Mouse (Mus musculus): Measurements from ENCODE around the gene Actr3b. TPM values are rescaled to one million over a fixed set of nuclear protein-coding genes. Genes with fewer than 3 reads are reported as not detected.

The Actr3b gene
- polyA plus RNA-seq, 1 experiment from 2014 or later: 7.9 TPM

DNA sequence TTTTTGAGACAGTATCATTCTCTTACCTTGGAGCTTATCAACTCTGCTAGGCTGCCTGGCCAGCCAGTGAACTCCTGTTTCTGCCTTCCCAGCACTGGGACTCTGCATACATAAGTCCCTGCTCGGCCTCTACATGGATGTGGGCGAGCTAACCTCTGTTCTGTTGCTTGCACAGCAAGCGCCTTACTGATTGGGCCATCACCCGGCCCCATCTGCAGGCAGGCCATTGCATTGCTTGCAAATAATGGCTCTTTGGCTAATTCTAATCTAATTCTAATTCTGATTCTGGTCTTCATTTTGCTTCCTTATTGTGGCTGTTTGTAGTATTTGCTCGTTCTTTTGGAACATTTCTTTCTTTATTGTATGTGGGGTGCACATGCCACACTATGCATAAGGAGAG, 44.8 kb downstream of the Actr3b start:
- 79% methylated on average over 5 of the region's 5 CpGs for WGBS
- DNase-seq (ENCODE audit: low spot score): no peak
- H3K4me1 ChIP-seq (replicated peaks): no peaks in the 10 kb centered on the region
- no peak overlapping the region for H3K27ac ChIP-seq
- no peak overlapping the region for H3K4me3 ChIP-seq
- H3K9me3 ChIP-seq: no peaks in the 10 kb centered on the region
- no peaks in the 10 kb centered on the region for H3K27me3 ChIP-seq (ENCODE audit: insufficient read depth, poor library complexity, severe bottlenecking)
- H3K36me3 ChIP-seq: no peaks in the 10 kb centered on the region

DNA sequence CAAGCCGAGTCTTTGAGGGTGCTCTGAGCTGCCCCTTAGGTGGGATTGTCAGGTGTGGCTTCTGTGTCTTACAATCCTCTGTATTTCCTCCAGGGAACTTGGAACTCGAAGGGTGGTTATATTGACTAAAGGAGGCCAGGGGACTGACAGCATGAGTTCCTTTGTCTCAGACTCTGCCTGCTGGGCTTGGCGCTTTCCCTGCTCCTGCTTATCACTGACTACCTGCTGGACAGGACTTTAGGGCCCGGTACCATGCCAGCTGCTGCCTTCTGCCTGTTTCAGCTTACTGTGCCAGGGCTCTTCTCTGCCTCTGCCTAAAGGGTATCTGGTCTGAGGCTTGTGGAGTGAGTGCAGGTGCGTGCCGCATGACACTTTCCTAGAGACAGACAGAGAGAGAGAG, 53.1 kb downstream of the Actr3b start:
- no peak for DNase-seq (ENCODE audit: low spot score)
- H3K4me1 ChIP-seq (replicated peaks): no peaks in the 10 kb centered on the region
- H3K27ac ChIP-seq: no peak overlapping the region
- no peaks in the 10 kb centered on the region for H3K9me3 ChIP-seq
- 49% methylated on average over 6 of the region's 6 CpGs for WGBS
- H3K36me3 ChIP-seq: no peaks in the 10 kb centered on the region
- H3K27me3 ChIP-seq (ENCODE audit: insufficient read depth, poor library complexity, severe bottlenecking): no peaks in the 10 kb centered on the region
- H3K4me3 ChIP-seq: no peak overlapping the region

DNA sequence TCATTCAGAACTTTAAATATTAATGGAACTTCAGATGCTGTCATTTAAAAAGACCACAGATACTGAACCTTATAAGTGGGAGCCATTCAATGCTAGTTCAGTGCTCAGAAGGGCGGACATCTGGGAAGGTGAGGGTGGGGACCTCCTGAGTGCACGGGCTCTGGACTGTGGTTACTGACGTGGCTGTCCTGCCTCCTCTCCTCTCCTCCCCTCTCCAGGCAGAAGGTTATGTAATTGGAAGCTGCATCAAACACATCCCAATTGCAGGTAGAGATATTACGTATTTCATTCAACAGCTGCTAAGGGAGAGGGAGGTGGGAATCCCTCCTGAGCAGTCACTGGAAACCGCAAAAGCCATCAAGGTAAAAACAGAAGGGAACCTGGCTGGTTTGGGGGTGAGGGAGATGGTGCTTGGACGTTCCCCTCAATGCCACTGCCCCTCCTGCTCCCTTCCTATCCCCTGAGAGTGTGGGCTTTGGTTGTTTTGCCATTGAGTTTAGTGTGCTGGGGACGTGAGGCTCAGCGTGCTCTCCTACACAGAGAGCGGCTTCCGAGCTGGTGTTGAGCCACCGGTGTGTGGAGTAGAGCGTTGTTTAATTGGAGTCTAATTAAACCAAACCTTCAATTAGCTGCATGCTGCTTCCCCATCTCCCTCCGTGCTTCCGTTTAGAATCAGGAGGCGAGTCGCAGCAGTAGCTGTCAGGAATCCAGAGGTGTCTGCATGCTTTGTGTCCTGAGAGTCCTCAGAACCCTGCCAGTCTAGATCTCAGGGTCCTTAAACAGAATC, 69.7 kb downstream of the Actr3b start:
- no peaks in the 10 kb centered on the region for H3K4me1 ChIP-seq (replicated peaks)
- DNase-seq (ENCODE audit: low spot score): no peak
- no peaks in the 10 kb centered on the region for H3K9me3 ChIP-seq
- no peaks in the 10 kb centered on the region for H3K27me3 ChIP-seq (ENCODE audit: insufficient read depth, poor library complexity, severe bottlenecking)
- H3K27ac ChIP-seq: no peak overlapping the region
- H3K4me3 ChIP-seq: no peak overlapping the region
- WGBS: 81% methylated on average over 16 of the region's 16 CpGs
- H3K36me3 ChIP-seq: no peaks in the 10 kb centered on the region

DNA sequence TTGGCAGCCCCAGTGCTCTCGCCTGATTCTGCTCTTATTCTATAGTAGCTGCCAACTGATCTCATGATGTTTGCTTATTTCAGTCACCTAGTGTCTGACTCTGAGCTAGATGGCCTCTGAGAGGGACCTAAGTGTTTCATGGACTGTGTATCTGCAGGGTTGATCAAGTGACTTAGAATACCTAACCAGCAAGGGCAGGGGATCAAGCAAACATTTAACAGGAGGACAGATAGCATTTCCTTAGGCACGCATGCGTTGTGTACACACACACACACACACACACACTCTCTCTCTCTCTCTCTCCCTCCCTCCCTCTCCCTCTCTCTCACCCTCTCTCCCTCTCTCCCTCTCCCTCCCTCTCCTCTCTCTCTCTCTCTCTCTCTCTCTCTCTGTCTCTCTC, 71.0 kb downstream of the Actr3b start:
- Histone ChIP-seq H3K27ac (no peak overlapping the region), H3K4me1 (replicated peaks) (no peaks in the 10 kb centered on the region), H3K27me3 (ENCODE audit: insufficient read depth, poor library complexity, severe bottlenecking) (no peaks in the 10 kb centered on the region), H3K9me3 (no peaks in the 10 kb centered on the region), H3K4me3 (no peak overlapping the region), H3K36me3 (no peaks in the 10 kb centered on the region)
- no peak for DNase-seq (ENCODE audit: low spot score)
- WGBS: 72% methylated on average over 3 of the region's 3 CpGs

DNA sequence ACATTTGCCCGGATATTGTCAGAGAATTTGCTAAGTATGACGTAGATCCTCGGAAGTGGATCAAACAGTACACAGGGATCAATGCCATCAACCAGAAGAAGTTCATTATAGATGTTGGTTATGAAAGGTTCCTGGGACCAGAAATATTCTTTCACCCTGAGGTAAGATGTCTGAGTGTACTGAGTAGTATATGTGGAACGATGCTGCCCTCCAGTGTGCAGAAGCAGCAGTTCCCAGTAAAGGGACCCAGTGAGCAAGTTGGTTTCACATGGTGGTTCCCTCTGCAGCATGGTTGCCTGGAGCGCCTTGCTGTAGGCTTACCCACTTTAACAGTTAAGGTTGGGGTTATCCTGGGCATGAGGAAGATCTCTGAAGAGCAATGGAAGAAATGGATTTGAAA, 71.8 kb downstream of the Actr3b start:
- no peaks in the 10 kb centered on the region for H3K9me3 ChIP-seq
- no peaks in the 10 kb centered on the region for H3K27me3 ChIP-seq (ENCODE audit: insufficient read depth, poor library complexity, severe bottlenecking)
- H3K36me3 ChIP-seq: no peaks in the 10 kb centered on the region
- no peaks in the 10 kb centered on the region for H3K4me1 ChIP-seq (replicated peaks)
- DNase-seq (ENCODE audit: low spot score): peak; percentile 47
- 82% methylated on average over 5 of the region's 5 CpGs for WGBS
- no peak overlapping the region for H3K27ac ChIP-seq
- H3K4me3 ChIP-seq: no peak overlapping the region

DNA sequence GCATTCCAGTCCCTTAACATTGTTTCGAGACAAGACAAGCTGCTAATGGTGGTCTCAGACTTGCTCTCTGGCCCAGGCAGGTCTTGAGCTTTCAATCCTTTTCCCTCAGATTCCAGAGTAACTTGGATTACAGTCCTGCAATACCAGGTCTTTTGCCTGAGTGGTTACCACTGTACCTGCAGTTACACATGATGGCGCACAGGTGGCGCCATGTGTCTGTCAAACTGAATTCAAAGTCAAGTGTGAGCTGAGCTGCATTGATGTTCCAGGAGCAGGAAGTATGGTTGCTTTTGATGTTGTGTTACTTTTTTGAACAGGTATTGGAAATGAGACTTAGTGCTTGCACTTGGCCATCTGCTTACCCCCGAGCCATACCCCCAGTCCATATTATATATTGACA, 79.6 kb downstream of the Actr3b start:
- no peaks in the 10 kb centered on the region for H3K27me3 ChIP-seq (ENCODE audit: insufficient read depth, poor library complexity, severe bottlenecking)
- H3K4me1 ChIP-seq (replicated peaks): no peaks in the 10 kb centered on the region
- peak; percentile 42 for DNase-seq (ENCODE audit: low spot score)
- WGBS: 34% methylated on average over 4 of the region's 4 CpGs
- no peak overlapping the region for H3K4me3 ChIP-seq
- no peak overlapping the region for H3K27ac ChIP-seq
- H3K9me3 ChIP-seq: no peaks in the 10 kb centered on the region
- no peaks in the 10 kb centered on the region for H3K36me3 ChIP-seq

DNA sequence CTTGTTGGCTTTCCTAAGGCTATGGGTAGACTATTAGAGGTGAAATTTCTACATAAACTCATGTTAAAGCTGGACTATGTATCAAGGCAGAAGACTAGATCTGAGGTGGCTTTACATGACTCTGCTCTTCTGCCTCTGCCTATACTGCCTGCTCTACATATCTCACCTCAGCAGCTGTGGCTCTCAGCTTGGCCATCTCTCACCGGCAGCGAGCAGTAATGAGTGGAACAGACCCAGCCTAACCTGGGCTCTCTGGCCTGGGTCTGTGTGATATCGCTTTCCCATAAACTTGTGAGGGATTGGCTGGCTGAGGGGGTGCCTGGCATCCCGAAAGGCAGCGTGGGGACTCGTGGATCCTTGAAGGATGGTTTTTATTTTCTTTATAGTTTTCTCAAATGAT, 86.8 kb downstream of the Actr3b start:
- no peak overlapping the region for H3K4me3 ChIP-seq
- no peaks in the 10 kb centered on the region for H3K9me3 ChIP-seq
- no peak overlapping the region for H3K27ac ChIP-seq
- no peaks in the 10 kb centered on the region for H3K36me3 ChIP-seq
- H3K27me3 ChIP-seq (ENCODE audit: insufficient read depth, poor library complexity, severe bottlenecking): no peaks in the 10 kb centered on the region
- H3K4me1 ChIP-seq (replicated peaks): no peaks in the 10 kb centered on the region
- 95% methylated on average over 6 of the region's 6 CpGs for WGBS
- DNase-seq (ENCODE audit: low spot score): no peak

DNA sequence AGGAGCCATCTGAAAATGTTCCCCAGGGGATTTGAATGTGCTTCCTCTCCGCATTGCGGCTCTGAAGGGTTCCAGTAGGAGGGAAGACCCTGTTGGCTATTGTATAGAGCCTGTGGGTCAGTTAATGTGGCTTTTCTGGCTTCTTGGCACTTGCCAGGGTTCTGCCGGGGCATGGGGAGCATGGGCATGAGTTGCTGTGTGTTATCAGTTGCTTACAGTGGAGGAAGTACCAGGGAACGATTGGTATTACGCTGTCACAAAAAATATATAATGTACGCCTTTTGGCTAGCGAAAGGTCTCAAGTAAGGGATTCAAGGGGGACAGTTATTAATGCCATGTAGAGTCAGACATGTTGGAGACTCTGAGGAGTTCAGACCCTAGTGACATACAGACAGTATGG, 87.4 kb downstream of the Actr3b start:
- Histone ChIP-seq H3K36me3 (no peaks in the 10 kb centered on the region), H3K27me3 (ENCODE audit: insufficient read depth, poor library complexity, severe bottlenecking) (no peaks in the 10 kb centered on the region), H3K9me3 (no peaks in the 10 kb centered on the region), H3K27ac (no peak overlapping the region), H3K4me1 (replicated peaks) (no peaks in the 10 kb centered on the region), H3K4me3 (no peak overlapping the region)
- WGBS: 88% methylated on average over 7 of the region's 7 CpGs
- no peak for DNase-seq (ENCODE audit: low spot score)

DNA sequence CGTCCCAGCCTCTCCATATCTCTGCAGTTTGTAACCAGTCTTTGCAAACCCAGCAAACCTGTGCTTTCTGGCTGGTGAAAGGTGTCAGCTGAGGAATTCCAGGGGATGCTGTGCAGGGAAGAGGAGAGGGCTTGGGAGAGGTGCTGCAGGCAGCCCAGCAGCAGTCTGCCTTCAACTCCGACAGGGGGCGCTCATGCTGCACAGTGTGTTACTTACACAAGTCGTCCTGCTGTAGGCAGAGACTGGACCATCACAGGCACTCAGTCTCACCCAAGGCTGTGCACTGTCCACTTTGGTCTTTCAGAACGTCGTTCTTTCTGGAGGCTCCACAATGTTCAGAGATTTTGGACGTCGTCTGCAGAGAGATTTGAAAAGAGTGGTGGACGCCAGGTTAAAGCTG, 88.3 kb downstream of the Actr3b start:
- no peaks in the 10 kb centered on the region for H3K27me3 ChIP-seq (ENCODE audit: insufficient read depth, poor library complexity, severe bottlenecking)
- H3K9me3 ChIP-seq: no peaks in the 10 kb centered on the region
- no peaks in the 10 kb centered on the region for H3K4me1 ChIP-seq (replicated peaks)
- 53% methylated on average over 9 of the region's 9 CpGs for WGBS
- no peak overlapping the region for H3K4me3 ChIP-seq
- H3K36me3 ChIP-seq: no peaks in the 10 kb centered on the region
- DNase-seq (ENCODE audit: low spot score): peak; percentile 58
- no peak overlapping the region for H3K27ac ChIP-seq

DNA sequence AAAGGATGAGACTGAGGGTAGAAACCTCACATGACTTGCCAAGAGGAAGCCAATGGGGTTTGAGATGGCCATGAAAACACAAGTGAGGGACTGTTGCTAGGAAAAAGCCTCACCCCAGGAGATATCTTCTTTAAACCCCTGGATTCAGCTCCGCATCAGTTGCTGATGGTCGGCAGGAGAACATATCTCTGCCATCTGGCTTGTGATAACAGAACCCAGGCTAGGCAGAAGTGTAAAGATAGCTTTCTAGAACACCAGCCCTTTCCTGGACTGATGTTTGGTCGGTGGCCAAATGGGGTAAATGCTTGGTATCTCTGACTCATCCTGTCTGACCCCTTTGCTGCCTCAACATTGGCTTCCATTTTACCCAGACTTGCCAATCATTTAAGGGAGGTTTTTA, 106.4 kb downstream of the Actr3b start:
- H3K4me1 ChIP-seq (replicated peaks): no peaks in the 10 kb centered on the region
- no peaks in the 10 kb centered on the region for H3K36me3 ChIP-seq
- H3K4me3 ChIP-seq: no peak overlapping the region
- H3K9me3 ChIP-seq: no peaks in the 10 kb centered on the region
- no peaks in the 10 kb centered on the region for H3K27me3 ChIP-seq (ENCODE audit: insufficient read depth, poor library complexity, severe bottlenecking)
- WGBS: 86% methylated on average over 3 of the region's 3 CpGs
- no peak for DNase-seq (ENCODE audit: low spot score)
- no peak overlapping the region for H3K27ac ChIP-seq

DNA sequence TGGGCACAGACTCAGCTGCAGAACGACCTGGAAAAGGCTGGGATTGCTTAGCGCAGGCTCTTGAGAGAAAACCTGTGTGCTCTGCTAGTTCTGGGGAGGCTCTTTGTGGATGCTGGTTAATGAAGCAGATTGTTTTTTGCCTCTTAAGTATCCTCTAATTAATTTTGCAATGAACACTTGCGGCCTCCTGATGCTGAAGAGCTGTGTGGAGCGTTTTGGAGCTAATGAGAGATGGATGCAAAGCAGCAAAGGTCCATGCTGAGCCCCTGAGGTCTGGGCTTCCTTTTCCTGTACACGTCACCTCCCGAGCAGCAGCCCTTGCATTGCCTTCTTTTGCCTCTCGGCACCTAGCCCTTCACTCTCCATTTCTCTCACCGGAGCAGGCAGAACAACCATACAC, 110.1 kb downstream of the Actr3b start:
- no peak overlapping the region for H3K27ac ChIP-seq
- DNase-seq (ENCODE audit: low spot score): no peak
- H3K9me3 ChIP-seq: no peaks in the 10 kb centered on the region
- H3K4me3 ChIP-seq: no peak overlapping the region
- no peaks in the 10 kb centered on the region for H3K27me3 ChIP-seq (ENCODE audit: insufficient read depth, poor library complexity, severe bottlenecking)
- 80% methylated on average over 8 of the region's 8 CpGs for WGBS
- H3K4me1 ChIP-seq (replicated peaks): no peaks in the 10 kb centered on the region
- no peaks in the 10 kb centered on the region for H3K36me3 ChIP-seq

DNA sequence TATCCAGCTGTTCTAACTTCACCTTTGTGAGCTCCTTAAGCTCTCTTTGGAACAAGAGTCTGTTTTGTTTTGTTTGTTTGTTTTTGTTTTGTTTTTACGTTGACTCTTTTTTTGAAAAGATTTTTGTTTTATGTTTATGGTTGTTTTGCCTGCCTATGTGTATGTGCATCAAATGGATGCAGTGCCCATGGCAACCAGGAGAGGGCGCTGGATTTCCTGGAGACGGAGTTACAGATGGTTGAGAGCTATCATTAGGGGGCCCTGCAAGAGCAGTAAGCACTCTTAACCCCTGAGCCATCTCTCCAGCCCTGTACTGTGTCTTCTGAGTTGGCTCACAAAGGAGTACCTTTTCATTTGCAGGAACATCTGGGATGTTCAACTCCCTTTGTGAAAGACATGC, 110.8 kb downstream of the Actr3b start:
- Histone ChIP-seq H3K27me3 (ENCODE audit: insufficient read depth, poor library complexity, severe bottlenecking) (no peaks in the 10 kb centered on the region), H3K36me3 (no peaks in the 10 kb centered on the region), H3K27ac (no peak overlapping the region), H3K4me1 (replicated peaks) (no peaks in the 10 kb centered on the region), H3K4me3 (no peak overlapping the region), H3K9me3 (no peaks in the 10 kb centered on the region)
- DNase-seq (ENCODE audit: low spot score): no peak
- WGBS: 62% methylated on average over 3 of the region's 3 CpGs

DNA sequence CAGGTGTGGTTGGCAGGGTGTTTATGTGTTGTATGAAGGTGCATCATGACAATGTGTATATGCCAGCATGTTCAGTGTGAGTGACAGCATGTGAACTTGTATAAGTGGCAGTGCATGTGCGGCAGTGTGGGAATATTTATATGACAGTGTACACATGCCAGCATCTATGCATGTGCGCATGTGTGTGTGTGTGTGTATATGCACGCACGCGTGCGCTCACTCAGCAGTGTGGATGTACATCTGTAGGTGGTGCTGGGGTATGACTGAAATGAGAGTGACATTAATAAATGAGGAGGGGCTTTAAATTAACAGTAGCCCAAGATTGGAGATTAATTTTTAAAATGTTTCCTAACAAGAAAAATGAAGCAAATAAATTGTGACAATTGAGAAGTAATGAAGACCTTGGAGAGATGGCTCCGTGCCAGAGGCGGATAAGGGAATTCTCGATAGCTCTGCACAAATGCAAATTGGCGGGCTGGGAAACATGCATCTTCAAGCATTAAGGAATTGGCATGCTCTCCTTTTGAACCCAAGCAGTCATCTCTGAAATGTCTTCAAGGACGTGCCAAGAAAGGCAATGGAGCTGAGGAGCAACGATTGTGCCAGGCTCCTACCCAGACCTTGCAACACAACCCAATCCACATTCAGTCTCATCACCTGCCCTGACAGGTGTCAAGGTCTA, 111.7 kb downstream of the Actr3b start:
- Histone ChIP-seq H3K4me3 (no peak overlapping the region), H3K4me1 (replicated peaks) (no peaks in the 10 kb centered on the region), H3K27me3 (ENCODE audit: insufficient read depth, poor library complexity, severe bottlenecking) (no peaks in the 10 kb centered on the region), H3K9me3 (no peaks in the 10 kb centered on the region), H3K36me3 (no peaks in the 10 kb centered on the region), H3K27ac (no peak overlapping the region)
- DNase-seq (ENCODE audit: low spot score): no peak
- 93% methylated on average over 12 of the region's 12 CpGs for WGBS

All from hindbrain, embryonic 10.5 days (tissue).